Mouse (Mus musculus) frontal cortex, postnatal 36 days (tissue): ENCODE results near the gene Efcab9.
"Not testable (repeated sequence)": the region's sequence is repeated elsewhere in the genome, so short reads cannot be mapped to it uniquely, and the experiment has no call there.

Experiments
- DNase-seq, 2 experiments: peaks; one replicate each; pipeline ENCODE4 v3.0.0; 2022; ENCODE audit warnings: low spot score in 2 of 2

Efcab9 gene

GRCm38 (mm10) chr11:32538846-32539245, 7.0 kb upstream of the Efcab9 start:
- no peak for DNase-seq

GRCm38 (mm10) chr11:32538435-32538834, 6.6 kb upstream of the Efcab9 start:
- DNase-seq, result no peak

GRCm38 (mm10) chr11:32536954-32537353, 5.1 kb upstream of the Efcab9 start:
- DNase-seq, result no peak

GRCm38 (mm10) chr11:32535646-32536045, 3.8 kb upstream of the Efcab9 start:
- no peak for DNase-seq

GRCm38 (mm10) chr11:32534453-32535075, 2.7 kb upstream of the Efcab9 start:
- DNase-seq, result no peak

- peak; percentile 38 to 54 for DNase-seq
These were observed 1.8 kb upstream of the Efcab9 start for GRCm38 (mm10) chr11:32533482-32534261.

- DNase-seq, result peak; percentile 84 to 90
These were observed 1.0 kb upstream of the Efcab9 start, which contains the start of gene Stk10 for GRCm38 (mm10) chr11:32532765-32533481. Gene Stk10 (plus strand): TSS chr11:32533305.

GRCm38 (mm10) chr11:32530151-32530550, 1.7 kb downstream of the Efcab9 start:
- no peak for DNase-seq

- no peak for DNase-seq
These were observed 4.9 kb downstream of the Efcab9 start for GRCm38 (mm10) chr11:32527006-32527405.

GRCm38 (mm10) chr11:32524122-32524920, 7.6 kb downstream of the Efcab9 start:
- DNase-seq, result no peak

GRCm38 (mm10) chr11:32521246-32521645, 10.6 kb downstream of the Efcab9 start:
- no peak for DNase-seq

GRCm38 (mm10) chr11:32519354-32519753, 12.5 kb downstream of the Efcab9 start:
- no peak for DNase-seq

- DNase-seq, result no peak
These were observed 13.1 kb downstream of the Efcab9 start for GRCm38 (mm10) chr11:32518770-32519169.

- peak; percentile 57 to 76 for DNase-seq
These were observed 14.8 kb downstream of the Efcab9 start for GRCm38 (mm10) chr11:32516916-32517712.

GRCm38 (mm10) chr11:32516091-32516490, 15.8 kb downstream of the Efcab9 start:
- DNase-seq, result no peak

- not testable (repeated sequence) for DNase-seq
These were observed 17.0 kb downstream of the Efcab9 start for GRCm38 (mm10) chr11:32514853-32515252.

GRCm38 (mm10) chr11:32510930-32511329, 21.0 kb downstream of the Efcab9 start:
- no peak for DNase-seq

- DNase-seq, result peak in 1 of 2 experiments; percentile 45
These were observed 26.7 kb downstream of the Efcab9 start for GRCm38 (mm10) chr11:32505091-32505739.

GRCm38 (mm10) chr11:32503711-32504110, 28.2 kb downstream of the Efcab9 start:
- DNase-seq, result no peak

GRCm38 (mm10) chr11:32499931-32500330, 31.9 kb downstream of the Efcab9 start:
- DNase-seq, result no peak
